Mouse (Mus musculus) thymus, adult 2 months (tissue): ENCODE results near the gene Neurl4.

Experiments used
- CTCF ChIP-seq: fragments of 200-500 bp; IDR thresholded peaks from 2 replicates; pipeline ENCODE4 v1.5.1; 2012; ENCODE audit warnings: mild to moderate bottlenecking, control low read depth, low read length, moderate library complexity, borderline replicate concordance; ENCODE audit not compliant: control insufficient read depth, poor library complexity, insufficient read depth; ENCODE audit errors: extremely low read depth
- POLR2A ChIP-seq: fragments of 200-500 bp; IDR thresholded peaks from 2 replicates; pipeline ENCODE4 v1.6.1; 2012; ENCODE audit warnings: mild to moderate bottlenecking, low read length, control low read depth, moderate library complexity; ENCODE audit not compliant: control insufficient read depth, poor library complexity, insufficient read depth; ENCODE audit errors: extremely low read depth

- TF ChIP-seq CTCF (no peak), POLR2A (no peak)
Measured at GRCm38 (mm10) chr11:69961841-69962240, 61.0 kb downstream of the Neurl4 start.
